Mouse (Mus musculus): ENCODE measurements around the gene Tcirg1.

DNA sequence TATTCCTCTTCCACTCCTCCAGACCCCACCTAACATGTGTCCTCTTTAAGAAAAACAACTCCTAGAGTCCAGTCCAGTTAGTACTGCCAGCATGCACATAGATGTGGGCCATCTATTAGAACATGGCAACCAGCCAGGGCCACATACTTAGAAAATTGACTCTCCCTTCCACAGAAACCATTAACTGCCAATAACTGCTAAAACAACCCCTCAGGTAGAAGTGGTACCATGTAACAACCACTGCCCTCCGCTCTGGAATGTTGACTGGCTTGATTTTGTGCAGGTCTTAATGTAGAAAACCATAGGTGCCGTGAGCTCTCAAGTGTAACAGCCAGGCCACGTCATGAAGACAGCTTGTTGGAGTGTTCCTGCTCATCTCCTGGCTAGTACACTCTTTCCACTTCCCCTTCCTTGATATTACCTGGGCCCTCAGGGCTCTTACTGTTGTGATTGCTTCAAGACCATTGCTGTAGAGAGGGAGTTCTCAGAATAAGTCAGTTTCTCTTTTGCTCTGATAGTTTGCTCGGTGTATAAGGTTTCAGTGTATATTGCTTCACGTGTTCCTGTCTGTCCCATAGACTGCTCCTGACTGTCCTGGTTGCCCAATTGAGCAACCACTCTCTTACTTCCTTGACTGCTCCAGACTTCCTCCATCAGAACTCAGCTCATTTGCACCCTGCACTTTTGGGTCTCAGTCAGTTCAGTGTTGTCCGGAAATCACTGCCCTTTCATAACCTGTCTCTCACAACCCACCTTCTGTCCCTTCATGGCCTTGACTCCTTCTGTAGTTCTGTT, 26.7 kb downstream of the Tcirg1 start:
- TF ChIP-seq CTCF (IDR thresholded peaks at IDR 0.05; ENCODE audit: insufficient read depth, low read depth, low read length): no peak
- TF ChIP-seq POLR2A (IDR thresholded peaks at IDR 0.05; ENCODE audit: insufficient read depth, low read depth, low read length): no peak
